Mouse (Mus musculus) MEL (cell line): ENCODE measurements around the gene Dtx4.

Experiments used
- CTCF ChIP-seq, 3 experiments: IDR thresholded peaks in 2 of 3; conservative IDR thresholded peaks in 1 of 3; 2 replicates each; pipeline ENCODE4 v1.5.1; 2011 to 2012; ENCODE audit warnings: low read length in 3 of 3, low read depth in 2 of 3, mild to moderate bottlenecking in 2 of 3, improper control_type of control experiment in 1 of 3, inconsistent platforms in 1 of 3, mixed read lengths in 1 of 3, moderate library complexity in 1 of 3; ENCODE audit not compliant: control insufficient read depth in 1 of 3, insufficient read depth in 1 of 3, poor library complexity in 1 of 3, severe bottlenecking in 1 of 3
- JUND ChIP-seq: IDR thresholded peaks from 2 replicates; pipeline ENCODE4 v1.6.1; 2011; ENCODE audit warnings: low read depth, mild to moderate bottlenecking, improper control_type of control experiment, low read length
- MXI1 ChIP-seq: IDR thresholded peaks from 2 replicates; pipeline ENCODE4 v1.6.1; 2011; ENCODE audit warnings: mild to moderate bottlenecking, low read depth, low read length, improper control_type of control experiment

- TF ChIP-seq JUND = no peak
- TF ChIP-seq CTCF (IDR thresholded peaks at IDR 0.05 in 2 of 3, conservative IDR thresholded peaks at IDR 0.05 in 1 of 3; ENCODE audit: control insufficient read depth in 1 of 3, insufficient read depth in 1 of 3, low read depth in 2 of 3, low read length in 3 of 3, poor library complexity in 1 of 3, severe bottlenecking in 1 of 3) = no peak
- no peak for TF ChIP-seq MXI1
Observed at GRCm38 (mm10) chr19:12427101-12427500, 74.2 kb downstream of the Dtx4 start.
